Mouse (Mus musculus) bone marrow macrophage, adult 2 months (primary cell): ENCODE measurements around the gene Clybl. TPM values are rescaled to one million over a fixed set of nuclear protein-coding genes. Genes with fewer than 3 reads are reported as not detected.

Experiments
- H3K27ac ChIP-seq: 2 replicates; pipeline ENCODE4 v1.5.1; 2012; ENCODE audit warnings: low read depth, low read length; ENCODE audit not compliant: insufficient read depth
- H3K4me1 ChIP-seq: 2 replicates; pipeline ENCODE4 v1.6.1; 2012; ENCODE audit warnings: low read length; ENCODE audit not compliant: control insufficient read depth, insufficient read depth
- H3K4me3 ChIP-seq: 2 replicates; pipeline ENCODE4 v1.5.1; 2012; ENCODE audit warnings: mild to moderate bottlenecking, low read length, moderate library complexity; ENCODE audit not compliant: insufficient read depth
- CTCF ChIP-seq: IDR thresholded peaks from 2 replicates; pipeline ENCODE4 v1.5.1; 2012; ENCODE audit warnings: low read depth, mild to moderate bottlenecking, low read length, moderate library complexity
- POLR2A ChIP-seq: IDR thresholded peaks from 2 replicates; pipeline ENCODE4 v1.6.1; 2012; ENCODE audit warnings: mild to moderate bottlenecking, low read depth, low read length, borderline replicate concordance
- polyA plus RNA-seq: library from polyadenylated mRNA; stranded (reverse); fragments of >200 nt; gene quantifications from 2 replicates; pipeline ENCODE4 v1.2.4, GENCODE M21; 2012; ENCODE audit not compliant: missing spikeins, insufficient read depth, insufficient read length

Gene Clybl
- polyA plus RNA-seq, 1 experiment: 8.4 TPM

GRCm38 (mm10) chr14:122224103-122224494 lies 42.6 kb downstream of the Clybl start:
- no peak overlapping the region for H3K27ac ChIP-seq
- TF ChIP-seq POLR2A: no peak
- no peak for TF ChIP-seq CTCF
- no peaks in the 10 kb centered on the region for H3K4me1 ChIP-seq
- no peak overlapping the region for H3K4me3 ChIP-seq

- H3K27ac ChIP-seq: no peak overlapping the region
- no peak overlapping the region for H3K4me3 ChIP-seq
- TF ChIP-seq CTCF (no peak), POLR2A (no peak)
- no peaks in the 10 kb centered on the region for H3K4me1 ChIP-seq
These were observed 43.0 kb downstream of the Clybl start for GRCm38 (mm10) chr14:122224501-122224928.

GRCm38 (mm10) chr14:122225479-122226132 lies 44.1 kb downstream of the Clybl start:
- Histone ChIP-seq H3K4me1 (no peaks in the 10 kb centered on the region), H3K4me3 (no peak overlapping the region), H3K27ac (no peak overlapping the region)
- TF ChIP-seq CTCF (no peak), POLR2A (no peak)

GRCm38 (mm10) chr14:122226133-122226515 lies 44.6 kb downstream of the Clybl start:
- TF ChIP-seq POLR2A (no peak), CTCF (no peak)
- Histone ChIP-seq H3K4me3 (no peak overlapping the region), H3K27ac (no peak overlapping the region), H3K4me1 (no peaks in the 10 kb centered on the region)

- H3K27ac ChIP-seq: no peak overlapping the region
- H3K4me1 ChIP-seq: no peaks in the 10 kb centered on the region
- no peak for TF ChIP-seq POLR2A
- no peak for TF ChIP-seq CTCF
- H3K4me3 ChIP-seq: no peak overlapping the region
These were observed 45.4 kb downstream of the Clybl start for GRCm38 (mm10) chr14:122226666-122227453.

GRCm38 (mm10) chr14:122227454-122227951 lies 46.0 kb downstream of the Clybl start:
- TF ChIP-seq CTCF: no peak
- TF ChIP-seq POLR2A: no peak
- no peak overlapping the region for H3K4me3 ChIP-seq
- H3K4me1 ChIP-seq: no peaks in the 10 kb centered on the region
- no peak overlapping the region for H3K27ac ChIP-seq

- Histone ChIP-seq H3K27ac (no peak overlapping the region), H3K4me1 (no peaks in the 10 kb centered on the region), H3K4me3 (no peak overlapping the region)
- TF ChIP-seq POLR2A (no peak), CTCF (no peak)
These were observed 47.5 kb downstream of the Clybl start for GRCm38 (mm10) chr14:122228816-122229551.

GRCm38 (mm10) chr14:122229988-122230387 lies 48.5 kb downstream of the Clybl start:
- no peak for TF ChIP-seq CTCF
- TF ChIP-seq POLR2A: no peak

GRCm38 (mm10) chr14:122230621-122231025 lies 49.1 kb downstream of the Clybl start:
- Histone ChIP-seq H3K4me3 (no peak overlapping the region), H3K27ac (no peak overlapping the region), H3K4me1 (no peaks in the 10 kb centered on the region)
- TF ChIP-seq CTCF (no peak), POLR2A (no peak)

More at GRCm38 (mm10) chr14:122229988-122230387, 48.5 kb downstream of the Clybl start:
- Histone ChIP-seq H3K4me1 (no peaks in the 10 kb centered on the region), H3K27ac (no peak overlapping the region), H3K4me3 (no peak overlapping the region)
